Mouse (Mus musculus) stomach, embryonic 14.5 days (tissue): ENCODE results near the gene Ctnna3. TPM values are rescaled to one million over a fixed set of nuclear protein-coding genes. Genes with fewer than 3 reads are reported as not detected.

Experiments
- ATAC-seq: fragments of 200-750 bp; cut with Nextera tagmentation; 2 replicates; pipeline ENCODE4 v1.8.0; 2017; ENCODE audit warnings: low read depth, moderate TSS enrichment; ENCODE audit not compliant: insufficient number of reproducible peaks, insufficient read depth, low FRiP score
- H3K27ac ChIP-seq: fragments of 300-500 bp; sonication (generic); 2 replicates; pipeline ENCODE4 v1.5.1; 2014; ENCODE audit warnings: mild to moderate bottlenecking, low read length, moderate library complexity, mixed read lengths
- H3K27me3 ChIP-seq: fragments of 300-500 bp; sonication (generic); 2 replicates; pipeline ENCODE4 v1.6.1; 2014; ENCODE audit warnings: low read length, control low read depth, mixed read lengths; ENCODE audit not compliant: control insufficient read depth, insufficient read depth
- H3K36me3 ChIP-seq: fragments of 300-500 bp; sonication (generic); 2 replicates; pipeline ENCODE4 v1.6.1; 2014; ENCODE audit warnings: mild to moderate bottlenecking, control low read depth, low read length, moderate library complexity, mixed read lengths; ENCODE audit not compliant: control insufficient read depth, insufficient read depth
- H3K4me1 ChIP-seq: fragments of 300-500 bp; sonication (generic); 2 replicates; pipeline ENCODE4 v1.6.1; 2014; ENCODE audit warnings: low read length, control low read depth, mixed read lengths; ENCODE audit not compliant: control insufficient read depth, insufficient read depth
- H3K4me2 ChIP-seq: fragments of 300-500 bp; sonication (generic); replicated peaks from 2 replicates; pipeline ENCODE4 v1.6.1; 2014; ENCODE audit warnings: low read depth, low read length, control low read depth
- H3K4me3 ChIP-seq: fragments of 300-500 bp; sonication (generic); 2 replicates; pipeline ENCODE4 v1.5.1; 2014; ENCODE audit warnings: low read depth, low read length, control low read depth
- H3K9ac ChIP-seq: fragments of 300-500 bp; sonication (generic); replicated peaks from 2 replicates; pipeline ENCODE4 v1.6.1; 2014; ENCODE audit warnings: low read depth, mild to moderate bottlenecking, control low read depth, low read length, moderate library complexity, mixed read lengths
- H3K9me3 ChIP-seq: fragments of 300-500 bp; sonication (generic); 2 replicates; pipeline ENCODE4 v1.6.1; 2016; ENCODE audit warnings: low read depth, low read length, control low read depth; ENCODE audit not compliant: control insufficient read depth
- WGBS: fragments of 180-500 bp; shearing (Covaris S2); extraction: QIAGEN DNeasy Blood & Tissue Kit; methylation state at CpG from one replicate; pipeline ENCODE4 v1.1.7; 2014; 5-methylcytosine and 5-hydroxymethylcytosine counted together
- polyA plus RNA-seq: library from polyadenylated mRNA; unstranded; fragments of >200 nt; fragmentation: Nextera tagmentation; extraction: Ambion mirVana; gene quantifications from 2 replicates; pipeline ENCODE4 v1.2.1, GENCODE M21; 2014

The Ctnna3 gene
- polyA plus RNA-seq, 1 experiment from 2014 or later: 0.78 TPM

- 89% methylated on average over 3 of the region's 3 CpGs for WGBS
- H3K4me1 ChIP-seq: no peaks in the 10 kb centered on the region
- no peaks in the 10 kb centered on the region for H3K36me3 ChIP-seq
- H3K9ac ChIP-seq: no peak overlapping the region
- no peak for ATAC-seq
- H3K27me3 ChIP-seq: no peaks in the 10 kb centered on the region
- H3K27ac ChIP-seq: no peak overlapping the region
- no peaks in the 10 kb centered on the region for H3K9me3 ChIP-seq
- H3K4me3 ChIP-seq: no peak overlapping the region
- no peak overlapping the region for H3K4me2 ChIP-seq
Observed at GRCm38 (mm10) chr10:64146511-64146910, 716.6 kb downstream of the Ctnna3 start.

- Histone ChIP-seq H3K27me3 (no peaks in the 10 kb centered on the region), H3K27ac (no peak overlapping the region), H3K9me3 (no peaks in the 10 kb centered on the region), H3K4me3 (no peak overlapping the region), H3K4me1 (no peaks in the 10 kb centered on the region), H3K36me3 (no peaks in the 10 kb centered on the region), H3K9ac (no peak overlapping the region), H3K4me2 (no peak overlapping the region)
- WGBS: 91% methylated on average over 13 of the region's 13 CpGs
- ATAC-seq: no peak
Observed at GRCm38 (mm10) chr10:64181696-64182095, 751.8 kb downstream of the Ctnna3 start.

- no peaks in the 10 kb centered on the region for H3K4me1 ChIP-seq
- H3K27me3 ChIP-seq: no peaks in the 10 kb centered on the region
- H3K36me3 ChIP-seq: no peaks in the 10 kb centered on the region
- no peak overlapping the region for H3K9ac ChIP-seq
- WGBS: 81% methylated on average over 4 of the region's 4 CpGs
- ATAC-seq: no peak
- H3K4me3 ChIP-seq: no peak overlapping the region
- no peak overlapping the region for H3K27ac ChIP-seq
- H3K9me3 ChIP-seq: no peaks in the 10 kb centered on the region
- H3K4me2 ChIP-seq: no peak overlapping the region
Observed at GRCm38 (mm10) chr10:64182731-64183130, 752.8 kb downstream of the Ctnna3 start.

- Histone ChIP-seq H3K9me3 (no peaks in the 10 kb centered on the region), H3K36me3 (no peaks in the 10 kb centered on the region), H3K4me2 (no peak overlapping the region), H3K4me3 (no peak overlapping the region), H3K27me3 (no peaks in the 10 kb centered on the region), H3K4me1 (no peaks in the 10 kb centered on the region), H3K9ac (no peak overlapping the region), H3K27ac (no peak overlapping the region)
- no peak for ATAC-seq
- 82% methylated on average over 3 of the region's 3 CpGs for WGBS
Observed at GRCm38 (mm10) chr10:64188046-64188445, 758.1 kb downstream of the Ctnna3 start.

- no peak for ATAC-seq
- WGBS: 81% methylated on average over 1 of the region's 1 CpGs
- Histone ChIP-seq H3K27ac (no peak overlapping the region), H3K27me3 (no peaks in the 10 kb centered on the region), H3K9ac (no peak overlapping the region), H3K36me3 (no peaks in the 10 kb centered on the region), H3K4me3 (no peak overlapping the region), H3K4me1 (no peaks in the 10 kb centered on the region), H3K9me3 (no peaks in the 10 kb centered on the region), H3K4me2 (no peak overlapping the region)
Observed at GRCm38 (mm10) chr10:64197584-64197983, 767.7 kb downstream of the Ctnna3 start.

- ATAC-seq: no peak
- no peak overlapping the region for H3K4me3 ChIP-seq
- no peaks in the 10 kb centered on the region for H3K27me3 ChIP-seq
- no peaks in the 10 kb centered on the region for H3K9me3 ChIP-seq
- H3K4me2 ChIP-seq: no peak overlapping the region
- no peak overlapping the region for H3K27ac ChIP-seq
- 73% methylated on average over 3 of the region's 3 CpGs for WGBS
- H3K4me1 ChIP-seq: no peaks in the 10 kb centered on the region
- no peaks in the 10 kb centered on the region for H3K36me3 ChIP-seq
- no peak overlapping the region for H3K9ac ChIP-seq
Observed at GRCm38 (mm10) chr10:64215632-64216031, 785.7 kb downstream of the Ctnna3 start.

- ATAC-seq: no peak
Observed at GRCm38 (mm10) chr10:64223023-64223422, 793.1 kb downstream of the Ctnna3 start.

GRCm38 (mm10) chr10:64224007-64224406 lies 794.1 kb downstream of the Ctnna3 start:
- WGBS: 88% methylated on average over 9 of the region's 9 CpGs
- Histone ChIP-seq H3K27ac (no peak overlapping the region), H3K4me3 (no peak overlapping the region), H3K9me3 (no peaks in the 10 kb centered on the region), H3K27me3 (no peaks in the 10 kb centered on the region), H3K4me2 (no peak overlapping the region), H3K9ac (no peak overlapping the region), H3K4me1 (no peaks in the 10 kb centered on the region), H3K36me3 (no peaks in the 10 kb centered on the region)
- no peak for ATAC-seq

More at GRCm38 (mm10) chr10:64223023-64223422, 793.1 kb downstream of the Ctnna3 start:
- Histone ChIP-seq H3K27me3 (no peaks in the 10 kb centered on the region), H3K9me3 (no peaks in the 10 kb centered on the region), H3K4me2 (no peak overlapping the region), H3K4me3 (no peak overlapping the region), H3K9ac (no peak overlapping the region), H3K4me1 (no peaks in the 10 kb centered on the region), H3K27ac (no peak overlapping the region), H3K36me3 (no peaks in the 10 kb centered on the region)
- WGBS: 28% methylated on average over 3 of the region's 3 CpGs

- H3K9me3 ChIP-seq: no peaks in the 10 kb centered on the region
- no peak for ATAC-seq
- no peaks in the 10 kb centered on the region for H3K4me1 ChIP-seq
- H3K36me3 ChIP-seq: no peaks in the 10 kb centered on the region
- no peak overlapping the region for H3K9ac ChIP-seq
- no peak overlapping the region for H3K4me2 ChIP-seq
- no peaks in the 10 kb centered on the region for H3K27me3 ChIP-seq
- no peak overlapping the region for H3K4me3 ChIP-seq
- 84% methylated on average over 6 of the region's 6 CpGs for WGBS
- no peak overlapping the region for H3K27ac ChIP-seq
Observed at GRCm38 (mm10) chr10:64224424-64224823, 794.5 kb downstream of the Ctnna3 start.
